Mouse (Mus musculus) lung, postnatal 4 days (tissue): ENCODE measurements around the gene Sdf4.
A peak's percentile ranks its signal among the peaks of the same experiment; 100 is the strongest.

ENCODE experiments used
- DNase-seq, 2 experiments: peaks; one replicate each; pipeline ENCODE4 v3.0.0; 2021

Sdf4 gene

DNA sequence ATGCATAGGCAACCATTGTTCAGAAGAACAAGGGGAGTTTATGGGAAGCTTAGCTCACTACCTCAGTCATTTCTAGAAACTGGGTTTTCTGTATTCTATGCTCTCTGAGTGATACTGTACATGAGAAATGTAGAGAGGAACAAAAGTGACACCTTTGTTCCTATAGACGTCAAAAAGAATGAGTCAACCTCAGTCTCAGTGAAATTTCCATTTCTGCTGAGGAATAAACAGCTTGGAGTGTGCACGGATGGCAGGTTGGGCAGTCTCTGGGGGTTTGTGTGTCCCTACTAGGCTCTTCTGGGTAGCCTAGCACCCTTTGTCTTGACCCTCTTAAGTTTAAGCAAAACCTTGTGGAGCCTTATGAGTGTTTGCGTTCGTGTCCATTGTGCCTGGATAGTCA is 15.7 kb downstream of the Sdf4 start:
- DNase-seq = no peak

DNA sequence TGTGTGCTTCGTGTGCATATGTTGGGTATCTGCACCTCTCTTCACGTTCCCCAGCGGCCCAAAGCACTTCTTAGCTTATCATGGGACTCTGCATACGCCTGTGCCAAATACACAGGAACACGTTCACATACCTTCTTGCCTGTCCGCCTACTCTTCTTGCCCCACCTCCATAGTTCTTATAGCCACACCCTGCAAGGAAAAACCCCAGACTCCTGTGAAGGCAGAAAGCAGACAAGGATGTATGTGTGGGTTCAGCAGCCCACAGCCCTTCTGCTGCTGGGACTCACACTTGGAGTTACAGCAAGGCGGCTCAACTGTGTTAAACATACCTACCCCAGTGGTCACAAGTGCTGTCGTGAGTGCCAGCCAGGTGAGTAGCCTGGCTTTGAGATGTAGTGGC is 21.0 kb downstream of the Sdf4 start, which contains the start of gene Tnfrsf4:
TSS of gene Tnfrsf4 (plus strand) at position 207 of the 400 bp plus-strand sequence.
- DNase-seq = no peak

DNA sequence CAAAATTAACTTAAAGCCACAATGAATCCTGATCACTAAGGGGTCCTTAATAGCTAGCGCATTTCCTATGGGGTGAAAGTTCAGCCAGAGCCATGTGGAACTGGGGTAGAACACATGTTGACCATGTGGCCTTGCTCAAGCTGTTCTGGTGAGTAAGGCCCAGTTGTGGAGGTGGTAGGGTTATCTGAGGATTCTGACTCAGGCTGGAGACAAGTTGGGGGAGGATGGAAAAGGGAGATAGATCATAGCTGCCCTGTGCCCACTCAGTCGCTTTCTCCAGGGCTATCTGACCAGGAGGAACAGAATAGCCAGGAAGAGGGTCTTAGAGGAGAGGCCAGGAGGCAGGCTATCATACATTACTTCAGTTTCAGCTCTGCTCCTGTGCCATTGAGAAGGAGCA is 21.8 kb downstream of the Sdf4 start:
- no peak for DNase-seq

DNA sequence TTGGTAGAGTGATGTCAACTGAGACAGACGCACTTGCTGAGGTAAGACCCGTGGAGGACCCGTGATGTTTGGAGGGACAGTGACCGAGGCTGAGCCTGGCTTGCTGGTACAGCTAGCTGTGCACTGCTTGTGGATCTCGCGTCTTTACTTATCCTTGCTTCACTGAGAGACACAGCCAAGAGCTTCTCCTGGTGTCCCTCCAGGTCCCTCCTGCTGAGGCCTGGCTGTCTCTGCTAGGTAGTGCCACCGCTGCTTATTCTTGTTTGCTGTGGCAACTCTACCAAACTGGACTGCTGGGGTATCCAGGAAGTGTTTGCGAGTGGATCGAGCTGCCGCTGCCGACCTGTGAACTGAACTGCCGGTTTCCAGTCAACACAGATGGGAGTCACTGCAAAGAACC is 27.1 kb downstream of the Sdf4 start:
- DNase-seq = no peak

DNA sequence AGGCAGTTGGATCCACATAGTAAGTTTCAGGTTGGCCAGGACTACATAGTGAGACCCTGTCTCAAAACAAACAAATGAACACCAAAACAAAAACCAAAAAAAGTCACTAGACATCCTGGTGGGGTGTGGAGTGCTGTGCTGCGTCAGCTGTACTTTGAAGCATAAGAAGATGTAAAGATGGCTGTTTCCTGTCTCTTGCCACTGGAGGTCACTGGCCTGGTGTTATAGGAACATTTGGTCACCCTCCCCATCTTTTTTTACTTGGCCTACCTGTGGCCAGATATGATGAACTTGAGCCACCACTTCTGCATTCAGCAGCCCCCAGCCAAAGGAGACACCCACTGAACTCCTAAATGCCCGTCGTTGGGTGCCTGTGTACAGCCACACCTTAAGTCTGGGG is 28.7 kb downstream of the Sdf4 start:
- no peak for DNase-seq

DNA sequence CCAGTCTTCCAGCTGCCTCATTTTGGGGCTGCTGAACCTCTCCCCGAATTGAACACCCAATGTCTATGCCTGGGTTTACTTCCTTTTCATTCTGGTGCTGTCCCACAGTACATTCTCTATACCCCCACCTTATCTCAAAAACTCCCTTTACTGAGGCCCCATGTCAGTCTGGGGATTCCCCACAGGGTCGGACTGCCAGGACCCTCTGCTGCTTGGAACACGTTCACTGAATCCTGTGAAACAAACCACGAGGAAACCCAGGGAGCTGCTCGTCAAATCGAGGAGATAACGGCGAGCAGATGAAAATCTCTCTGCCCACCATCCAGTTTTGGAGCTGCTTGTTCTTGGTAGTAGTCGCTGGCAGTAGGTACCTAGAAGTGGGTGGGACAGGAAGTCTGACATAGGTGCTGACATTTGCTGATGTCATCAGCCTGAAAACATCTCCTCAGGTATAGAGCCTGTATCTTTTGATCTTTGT is 29.3 kb downstream of the Sdf4 start:
- no peak for DNase-seq

DNA sequence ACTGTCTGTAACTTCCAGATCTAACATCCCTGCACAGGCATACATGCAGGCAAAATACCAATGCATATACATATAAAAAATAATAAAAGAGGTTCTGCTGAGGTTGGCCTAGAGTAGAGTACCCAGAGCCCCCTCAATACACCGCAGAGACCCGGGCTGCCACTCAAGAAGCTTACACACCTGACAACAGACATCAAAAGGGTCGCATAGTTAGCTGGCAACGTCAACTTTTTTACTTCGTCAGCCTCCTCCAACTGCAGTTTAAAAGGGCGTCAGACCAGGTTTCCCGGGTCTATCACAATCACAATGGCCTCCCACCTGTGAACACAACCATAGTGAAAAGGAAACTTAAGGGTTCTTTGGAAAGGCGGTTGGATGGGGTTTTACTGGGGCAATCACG is 30.8 kb downstream of the Sdf4 start:
- DNase-seq = no peak

DNA sequence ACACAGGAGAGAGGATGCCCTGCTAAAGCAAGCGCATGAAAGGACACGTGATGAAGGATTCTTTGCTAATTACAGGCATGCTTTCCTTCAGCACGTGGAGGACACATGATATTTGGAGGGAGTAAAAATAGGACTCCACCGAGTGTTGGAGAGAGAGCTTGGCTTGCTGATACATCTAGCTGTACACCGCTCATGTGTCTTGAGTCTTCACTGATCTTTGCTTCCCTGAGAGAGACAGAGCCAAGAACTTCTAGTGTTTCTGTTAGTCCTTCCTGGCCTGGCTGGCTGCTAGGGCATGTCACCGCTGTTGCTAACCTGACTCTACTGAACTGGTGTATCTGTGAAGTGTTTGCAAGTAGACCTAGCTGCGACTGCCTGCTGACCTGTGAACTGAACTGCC is 31.5 kb downstream of the Sdf4 start:
- no peak for DNase-seq

DNA sequence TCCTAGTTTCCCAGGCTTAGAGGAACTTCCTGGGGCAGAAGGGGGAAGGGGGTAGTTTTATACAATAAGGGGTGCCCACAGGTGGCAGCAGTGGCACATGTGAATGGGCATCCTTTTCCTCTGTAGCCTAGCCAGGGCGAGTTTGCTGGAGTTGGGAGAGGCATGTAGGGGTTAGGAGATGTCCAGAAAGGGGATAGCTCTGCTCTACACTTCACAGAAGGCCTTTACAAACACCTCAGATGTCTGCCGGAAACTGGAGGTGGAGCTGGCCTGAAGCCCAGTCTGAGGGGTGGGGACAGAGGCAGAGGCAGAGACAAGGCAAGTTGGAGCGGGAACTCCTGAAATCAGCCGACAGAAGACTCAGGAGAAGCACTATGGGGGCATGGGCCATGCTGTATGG is 33.3 kb downstream of the Sdf4 start, which contains the start of gene Tnfrsf18:
TSS of gene Tnfrsf18 (plus strand) at position 152 of the 400 bp plus-strand sequence.
- peak; percentile 59 to 68 for DNase-seq

DNA sequence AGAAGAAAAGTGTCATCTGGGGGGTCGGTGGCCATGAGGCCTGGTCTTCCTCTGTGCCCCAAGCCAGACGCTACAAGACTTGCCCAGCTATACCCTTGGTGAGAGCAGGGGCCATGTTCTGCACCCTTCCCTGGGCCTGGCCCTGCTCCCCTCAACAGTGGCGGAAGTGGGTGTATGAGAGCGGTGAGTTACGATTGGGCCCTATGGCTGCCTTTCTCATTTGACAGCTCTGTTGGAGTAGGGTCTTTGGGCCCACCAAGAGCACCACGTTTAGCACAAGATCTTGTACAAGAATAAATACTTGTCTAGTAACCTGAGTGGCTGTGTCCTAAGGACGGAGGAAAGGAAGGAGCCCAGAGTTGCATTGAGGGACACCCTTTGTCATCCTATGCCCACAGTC is 35.9 kb downstream of the Sdf4 start:
- no peak for DNase-seq

DNA sequence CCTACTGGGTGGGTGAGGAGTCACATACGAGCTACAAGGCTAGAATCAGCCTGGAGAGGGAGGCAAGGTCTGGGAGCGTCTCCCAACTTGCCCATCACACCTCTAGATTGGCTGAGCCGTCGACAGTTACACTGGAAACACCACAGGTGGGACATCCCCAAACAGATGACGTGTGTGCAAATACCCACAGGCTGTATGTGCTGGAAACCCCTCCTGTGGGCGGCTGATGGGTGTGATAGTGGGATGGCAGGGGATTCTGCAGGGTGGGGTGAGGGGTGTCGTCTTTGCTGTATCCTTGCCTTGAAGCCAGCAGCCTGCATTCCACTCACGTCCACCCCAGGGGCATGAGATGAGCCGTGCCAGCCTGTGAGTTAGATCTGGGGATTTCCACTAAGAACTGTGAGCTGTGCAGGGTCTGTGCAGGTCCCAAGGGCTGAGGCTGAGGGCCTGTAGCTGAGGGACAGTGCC is 38.0 kb downstream of the Sdf4 start:
- DNase-seq = no peak

DNA sequence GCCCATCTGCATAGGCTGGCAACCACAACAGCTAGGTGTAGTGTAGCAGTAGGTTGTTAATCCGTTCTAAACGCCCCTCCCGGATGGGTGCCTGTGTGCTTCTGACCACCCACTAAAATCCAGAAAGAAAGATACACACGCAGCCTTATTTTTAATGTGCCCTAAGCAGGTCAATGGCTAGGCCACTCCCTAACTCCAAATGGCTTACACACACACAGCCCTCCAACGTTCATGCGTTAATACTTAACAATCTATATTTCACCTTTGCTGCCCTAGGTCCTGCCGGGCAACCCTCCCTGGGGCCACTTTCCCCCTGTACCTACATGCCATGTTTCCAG is 38.6 kb downstream of the Sdf4 start:
- DNase-seq = no peak

DNA sequence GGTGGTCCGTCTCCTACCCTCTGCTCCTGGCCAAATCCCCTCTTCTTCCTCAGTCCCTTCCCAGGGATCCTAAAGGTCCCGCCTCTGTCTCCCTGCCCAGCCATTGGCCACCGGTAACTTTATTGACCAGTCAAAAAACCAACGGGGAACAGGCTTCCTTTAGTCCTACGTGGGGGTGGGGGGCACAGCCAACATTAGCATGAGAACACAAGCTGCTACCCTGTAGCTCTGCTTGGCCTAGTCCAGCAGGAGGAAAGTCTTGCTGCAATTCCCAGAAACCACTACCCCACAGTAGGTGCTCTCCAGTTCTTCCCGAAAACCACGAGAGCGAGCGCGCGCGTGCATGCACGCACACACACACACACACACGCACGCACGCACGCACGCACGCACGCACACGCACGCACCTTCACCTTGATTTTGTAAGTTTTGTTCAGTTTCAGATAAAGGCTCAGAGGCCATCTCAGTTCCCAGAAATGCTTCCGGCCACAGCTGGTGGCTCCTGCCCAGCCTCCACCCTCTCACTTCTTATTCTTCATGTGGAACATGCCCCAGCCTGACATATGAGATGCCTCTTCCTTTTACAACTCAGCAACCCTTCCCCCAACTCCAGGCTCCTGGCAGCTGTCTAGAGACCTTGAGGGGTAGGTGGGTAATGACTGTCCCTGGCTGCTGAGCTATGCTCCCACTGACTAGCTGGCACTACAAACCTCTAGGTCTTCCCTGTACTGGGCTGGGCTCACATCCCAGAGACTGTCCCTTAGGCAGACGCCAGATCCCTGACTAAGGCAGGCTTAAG is 39.1 kb downstream of the Sdf4 start:
- peak; percentile 81 to 85 for DNase-seq

DNA sequence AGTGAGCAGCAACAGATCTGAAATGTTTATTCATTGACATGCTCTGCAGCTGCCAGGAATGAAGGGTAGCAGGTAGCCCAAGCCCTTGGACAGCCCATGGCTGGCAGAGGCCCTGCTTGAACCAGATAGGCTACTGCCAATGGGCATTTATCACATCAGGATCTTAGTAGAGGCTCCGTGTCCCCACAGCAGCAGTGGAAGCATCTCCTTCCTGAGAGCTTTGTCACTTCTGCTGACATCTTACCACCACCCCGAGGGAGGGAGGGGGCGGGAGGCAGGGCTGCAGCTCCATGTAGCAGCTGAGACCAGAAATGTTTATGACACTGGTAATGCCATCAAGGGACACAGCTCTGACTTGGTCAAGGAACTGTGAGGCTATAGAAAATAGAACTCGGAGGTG is 40.2 kb downstream of the Sdf4 start:
- DNase-seq = no peak

DNA sequence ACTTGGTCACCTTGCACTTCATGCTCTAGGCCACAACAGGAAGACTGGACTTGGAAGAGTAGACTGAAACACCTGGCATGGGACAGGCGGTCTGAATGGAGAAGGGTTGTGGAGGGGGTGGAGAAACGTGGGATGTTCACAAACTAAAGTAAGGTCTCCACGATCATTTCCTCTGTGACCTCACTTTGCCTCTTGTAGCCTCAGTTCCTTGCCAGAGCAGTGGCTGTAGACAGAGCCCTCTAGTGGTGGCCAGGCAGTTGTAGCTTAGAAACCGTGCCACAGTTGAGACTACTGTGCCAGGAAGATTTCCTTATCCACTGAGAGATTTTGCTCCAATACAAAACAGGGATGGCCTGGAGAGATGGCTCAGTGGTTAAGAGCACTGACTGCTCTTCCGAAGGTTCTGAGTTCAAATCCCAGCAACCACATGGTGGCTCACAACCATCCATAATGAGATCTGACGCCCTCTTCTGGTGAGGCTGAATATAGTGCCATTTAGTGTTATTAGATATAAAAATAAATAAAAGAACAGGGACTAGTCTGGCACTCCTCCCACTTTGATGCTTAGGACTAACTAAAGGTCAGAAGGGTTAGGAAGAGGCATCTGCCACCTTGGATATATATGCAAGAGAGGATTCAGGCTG is 40.9 kb downstream of the Sdf4 start:
- DNase-seq = peak; percentile 53 to 68

DNA sequence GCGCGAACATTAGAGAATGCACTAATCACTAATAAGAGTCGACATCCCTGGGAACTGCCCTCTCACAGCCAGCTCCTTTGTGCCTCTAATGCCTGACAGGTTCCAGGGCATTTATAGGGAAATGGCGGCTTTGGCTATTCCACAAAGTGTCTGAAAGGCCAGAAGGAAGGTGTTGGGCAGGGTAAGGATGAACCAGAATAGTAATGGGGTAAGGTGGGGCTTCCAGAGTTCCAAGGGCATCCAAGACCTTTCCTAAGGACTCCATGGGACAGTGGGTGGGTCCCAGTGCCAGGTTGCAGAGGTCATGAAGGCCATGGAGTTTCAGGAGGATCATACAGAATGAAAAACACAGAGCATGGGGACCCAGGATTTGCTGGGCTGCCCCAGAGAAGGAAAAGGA is 41.6 kb downstream of the Sdf4 start:
- no peak for DNase-seq

DNA sequence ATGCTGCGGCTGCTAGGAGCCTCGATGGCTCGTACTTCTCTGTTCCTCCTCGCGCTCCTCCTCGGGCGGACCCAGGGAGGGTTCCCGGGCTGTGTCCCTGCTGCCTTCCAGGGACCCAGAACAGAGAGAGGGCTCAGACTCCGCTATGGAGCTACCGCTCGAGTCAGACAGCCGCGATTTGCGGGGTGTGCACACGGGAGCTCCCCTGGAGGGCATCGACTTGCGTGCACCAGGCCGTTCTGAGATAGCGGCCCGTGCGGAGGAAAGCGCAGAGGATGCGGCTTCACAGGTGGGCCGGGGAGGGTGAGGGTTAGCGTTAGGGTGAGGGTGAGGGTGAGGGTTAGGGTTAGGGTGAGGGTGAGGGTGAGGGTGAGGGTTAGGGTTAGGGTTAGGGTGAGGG is 42.2 kb downstream of the Sdf4 start:
- DNase-seq = no peak

DNA sequence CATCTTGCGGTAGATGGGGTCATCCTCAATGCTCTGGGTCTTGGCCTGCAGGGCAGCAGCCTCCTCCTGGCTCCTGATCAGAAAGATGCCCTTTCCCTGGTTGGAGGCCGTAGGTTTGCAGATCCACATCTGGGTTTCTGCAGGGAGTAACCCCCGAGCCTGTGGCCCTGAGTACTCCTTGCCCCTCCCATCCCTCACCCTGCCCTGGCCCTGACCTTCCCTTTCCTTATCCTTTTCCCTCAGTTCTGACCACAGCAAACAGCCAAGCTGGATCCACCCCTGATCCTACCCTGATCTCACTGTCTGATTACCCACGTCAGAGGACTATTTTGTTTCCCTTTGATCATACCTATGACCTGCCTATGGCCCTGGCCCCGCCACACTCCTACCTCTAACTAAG is 52.1 kb downstream of the Sdf4 start:
- no peak for DNase-seq

DNA sequence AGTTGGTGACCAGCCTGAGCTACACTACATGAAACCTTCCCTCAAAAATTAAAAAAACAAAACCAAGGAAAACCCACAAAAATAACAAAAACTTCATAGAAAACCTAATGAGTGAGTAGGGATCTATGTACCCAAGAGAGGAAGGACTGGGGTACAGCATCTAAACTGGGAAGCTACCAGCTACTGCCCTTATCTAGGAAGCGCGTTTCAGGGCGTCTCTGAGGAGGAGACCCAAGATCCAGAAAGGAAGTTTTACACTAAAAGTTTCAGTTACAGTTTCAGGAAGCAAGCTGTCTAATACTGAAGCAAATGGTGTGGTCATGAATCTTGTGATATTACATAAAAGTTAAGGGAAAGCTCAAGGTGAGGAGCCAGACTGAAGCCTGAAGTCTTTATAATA is 57.1 kb downstream of the Sdf4 start:
- DNase-seq = no peak

DNA sequence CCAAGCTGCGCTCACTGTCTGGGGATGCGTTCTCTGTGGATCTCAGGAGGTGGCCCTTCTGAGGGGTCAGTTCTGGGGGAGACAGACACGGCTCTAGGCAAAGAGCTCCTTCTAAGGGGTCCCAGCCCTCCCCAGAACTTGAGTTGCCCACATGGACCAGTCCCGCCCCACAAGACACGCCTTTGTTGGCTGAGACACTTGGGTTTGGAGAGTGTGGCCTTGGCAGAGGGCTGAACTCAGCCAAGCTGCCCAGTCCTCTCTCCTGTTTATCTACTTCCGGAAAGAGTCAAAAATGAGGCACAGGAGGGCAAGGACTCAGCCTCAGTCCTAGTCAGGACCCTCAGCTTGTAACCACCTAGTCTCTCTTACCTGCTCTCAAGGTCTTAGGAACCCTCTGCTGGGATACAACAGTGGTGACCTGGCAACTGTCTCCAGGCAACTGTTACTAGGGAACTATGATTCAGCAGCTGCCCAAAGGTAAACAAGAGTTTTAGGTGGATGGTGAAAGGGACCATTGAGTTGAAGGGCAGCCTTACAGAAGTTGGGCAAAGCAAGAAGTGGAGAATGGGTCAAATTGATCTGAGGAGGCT is 57.8 kb downstream of the Sdf4 start:
- peak in 1 of 2 experiments; percentile 14 for DNase-seq

DNA sequence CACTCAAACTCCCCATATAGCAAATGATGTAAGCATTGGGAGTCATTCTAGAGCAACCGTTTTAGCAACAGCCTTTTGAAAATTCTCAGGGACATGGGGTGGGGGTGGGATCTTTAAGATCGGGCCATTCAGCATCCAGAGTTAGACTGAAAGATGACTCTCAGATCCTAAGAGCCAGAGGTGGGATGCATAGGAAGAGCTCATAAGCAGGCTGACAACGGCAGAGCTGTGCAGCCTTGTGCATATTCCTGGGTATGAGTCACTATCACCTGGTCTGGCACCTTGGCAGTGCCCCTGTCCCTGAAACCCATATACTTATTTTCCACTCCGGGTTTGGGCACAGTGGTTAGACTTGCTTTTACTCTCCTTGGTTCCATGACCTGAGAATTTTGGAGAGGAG is 60.4 kb downstream of the Sdf4 start:
- DNase-seq = no peak

DNA sequence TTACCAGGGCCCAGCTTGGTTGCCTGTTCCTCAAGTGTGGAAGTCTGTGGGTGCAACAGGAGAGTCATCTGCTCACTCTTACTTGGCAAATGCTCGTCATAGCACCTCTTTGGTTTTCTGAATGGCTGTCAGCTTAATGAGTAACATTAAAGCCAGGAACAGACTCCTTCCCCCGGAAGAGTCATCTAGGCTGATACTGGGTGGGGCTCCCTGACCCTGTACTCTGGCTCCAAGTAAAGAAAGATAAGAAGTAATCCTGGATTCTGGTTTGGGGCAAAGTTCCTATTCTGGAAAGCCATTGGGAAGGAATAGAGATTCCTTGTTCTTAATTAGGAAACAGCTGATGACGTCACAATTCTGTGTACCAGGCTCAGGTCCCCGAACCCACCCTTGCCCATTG is 61.5 kb downstream of the Sdf4 start:
- no peak for DNase-seq

DNA sequence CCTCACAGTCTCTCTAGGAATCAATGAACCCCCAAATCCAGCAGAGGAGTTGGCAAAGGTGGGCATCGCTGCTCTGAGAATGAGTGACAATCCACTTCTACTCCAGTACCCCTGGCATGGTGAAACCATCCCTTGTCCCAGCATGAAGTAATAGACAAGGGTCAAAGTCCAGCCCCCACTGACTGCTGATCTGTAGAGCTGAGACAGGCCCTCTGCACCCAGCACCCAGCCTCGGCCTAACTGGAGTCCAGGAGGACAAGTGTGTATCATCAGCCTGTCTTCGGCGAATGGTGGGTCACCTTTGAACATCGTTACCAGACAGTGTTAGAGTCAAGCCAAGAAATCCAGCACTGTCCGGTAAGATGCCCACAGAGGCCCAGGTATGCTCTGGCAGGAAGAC is 61.9 kb downstream of the Sdf4 start:
- DNase-seq = no peak

DNA sequence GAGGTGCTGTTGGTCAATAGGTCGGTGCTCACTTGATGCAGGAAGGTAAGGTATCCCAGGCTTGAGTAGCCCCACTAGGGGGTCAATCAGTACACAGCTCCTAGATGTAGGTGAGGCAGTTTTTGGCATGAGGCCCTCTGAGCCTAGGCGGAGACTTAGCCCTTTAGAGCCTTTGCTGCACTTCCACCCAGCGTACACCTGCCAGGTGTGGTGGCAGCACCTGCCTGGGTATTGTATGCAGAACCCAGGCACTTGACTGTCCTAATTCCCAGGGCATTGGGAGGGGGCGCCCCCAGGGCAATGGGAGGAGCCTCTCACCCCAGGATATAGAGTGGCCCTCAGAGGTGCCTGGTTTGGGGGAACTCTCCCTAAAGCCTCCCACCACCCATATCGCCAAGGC is 62.5 kb downstream of the Sdf4 start:
- no peak for DNase-seq
